Mouse (Mus musculus): Measurements from ENCODE around the gene Srsf3. TPM values are rescaled to one million over a fixed set of nuclear protein-coding genes. Genes with fewer than 3 reads are reported as not detected.

Srsf3 gene
- polyA plus RNA-seq, 1 experiment from 2014 or later = 884 TPM

DNA sequence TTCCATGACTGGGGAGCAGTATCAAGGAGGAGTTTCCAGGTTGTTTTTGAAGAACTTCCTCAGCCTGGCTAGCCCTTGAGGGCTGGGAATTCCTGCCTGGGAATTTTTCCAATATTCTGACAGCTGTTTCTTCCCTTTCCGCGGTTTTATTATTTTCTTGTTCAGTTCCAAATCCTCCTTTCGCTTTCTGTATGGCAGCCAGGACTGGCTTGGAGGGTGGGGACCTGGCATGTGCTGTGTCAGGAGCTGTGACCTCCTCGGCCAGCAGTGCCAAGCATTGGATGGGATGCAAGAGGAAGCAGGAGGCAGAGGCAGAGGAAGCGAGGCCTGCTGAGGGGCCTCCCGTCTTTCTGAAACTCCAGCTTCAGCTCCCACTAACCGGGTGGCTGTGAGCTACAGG lies 21.4 kb downstream of the Srsf3 start:
- peaks cover 26% of the 10 kb centered on the region for H3K4me1 ChIP-seq
- DNase-seq (ENCODE audit: extremely low spot score, low spot score) = no peak
- H3K36me3 ChIP-seq (replicated peaks) = 0 out of 2 replicates have a peak, but pooled peaks cover 8% of the 10 kb centered on the region
- H3K4me3 ChIP-seq = no peak overlapping the region
- no peaks in the 10 kb centered on the region for H3K9me3 ChIP-seq
- WGBS = 84% methylated on average over 7 of the region's 7 CpGs
- no peak overlapping the region for H3K27ac ChIP-seq
- H3K27me3 ChIP-seq (ENCODE audit: poor library complexity, severe bottlenecking) = no peaks in the 10 kb centered on the region

DNA sequence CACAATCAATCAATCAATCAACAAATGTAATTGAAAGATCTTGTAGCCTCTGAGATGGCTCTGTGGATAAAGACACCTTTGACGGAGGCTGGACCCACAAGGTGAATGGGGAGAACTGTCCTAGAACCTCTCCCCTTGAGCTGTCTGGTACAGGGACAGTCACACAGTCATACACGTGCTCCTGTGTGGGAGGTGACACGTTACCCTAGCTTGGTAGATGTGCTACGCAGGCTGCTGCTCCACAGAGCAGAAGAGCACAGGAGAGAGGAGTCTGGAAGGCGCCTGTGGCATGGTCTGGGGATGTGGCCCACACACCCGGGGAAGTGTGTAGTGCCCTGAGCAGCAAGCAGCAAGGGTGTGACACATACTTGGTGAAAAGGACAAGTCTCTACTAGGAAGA lies 22.0 kb downstream of the Srsf3 start:
- Histone ChIP-seq H3K27ac (no peak overlapping the region), H3K4me3 (no peak overlapping the region), H3K36me3 (replicated peaks) (0 out of 2 replicates have a peak, but pooled peaks cover 8% of the 10 kb centered on the region), H3K4me1 (peaks cover 26% of the 10 kb centered on the region), H3K27me3 (ENCODE audit: poor library complexity, severe bottlenecking) (no peaks in the 10 kb centered on the region), H3K9me3 (no peaks in the 10 kb centered on the region)
- 82% methylated on average over 6 of the region's 6 CpGs for WGBS
- DNase-seq (ENCODE audit: extremely low spot score, low spot score) = no peak

DNA sequence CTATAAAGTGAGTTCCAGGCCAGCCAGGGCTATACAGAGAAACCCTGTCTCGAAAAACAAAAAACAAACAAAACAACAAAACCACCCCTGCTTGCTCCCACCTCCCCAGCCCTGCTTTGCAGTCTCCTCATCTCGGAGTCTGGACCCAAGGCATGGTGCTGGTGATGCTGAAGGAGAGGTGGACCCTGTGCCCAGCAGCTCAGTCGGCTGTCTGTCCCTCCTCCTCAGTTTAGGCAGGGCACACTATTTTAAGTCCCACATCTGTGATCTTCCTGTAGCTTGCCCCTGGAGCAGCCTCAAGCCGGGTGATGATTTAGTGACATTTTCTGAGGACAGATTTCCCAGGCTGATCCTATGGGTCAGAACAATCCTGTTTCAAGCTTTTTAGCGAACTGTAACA lies 23.2 kb downstream of the Srsf3 start:
- peaks cover 23% of the 10 kb centered on the region for H3K4me1 ChIP-seq
- no peaks in the 10 kb centered on the region for H3K9me3 ChIP-seq
- no peak overlapping the region for H3K27ac ChIP-seq
- H3K4me3 ChIP-seq = no peak overlapping the region
- DNase-seq (ENCODE audit: extremely low spot score, low spot score) = no peak
- WGBS = 74% methylated on average over 5 of the region's 5 CpGs
- 0 out of 2 replicates have a peak, but pooled peaks cover 8% of the 10 kb centered on the region for H3K36me3 ChIP-seq (replicated peaks)
- H3K27me3 ChIP-seq (ENCODE audit: poor library complexity, severe bottlenecking) = no peaks in the 10 kb centered on the region

GRCm38 (mm10) chr17:29056207-29056606 lies 23.8 kb downstream of the Srsf3 start:
- WGBS = 45% methylated on average over 7 of the region's 7 CpGs
- Histone ChIP-seq H3K9me3 (no peaks in the 10 kb centered on the region), H3K4me1 (peaks cover 20% of the 10 kb centered on the region), H3K27me3 (ENCODE audit: poor library complexity, severe bottlenecking) (no peaks in the 10 kb centered on the region), H3K27ac (peak overlapping the region; percentile 65; the same call in 1 of the 2 replicates), H3K36me3 (replicated peaks) (0 out of 2 replicates have a peak, but pooled peaks cover 8% of the 10 kb centered on the region), H3K4me3 (no peak overlapping the region)
- DNase-seq (ENCODE audit: extremely low spot score, low spot score) = no peak

DNA sequence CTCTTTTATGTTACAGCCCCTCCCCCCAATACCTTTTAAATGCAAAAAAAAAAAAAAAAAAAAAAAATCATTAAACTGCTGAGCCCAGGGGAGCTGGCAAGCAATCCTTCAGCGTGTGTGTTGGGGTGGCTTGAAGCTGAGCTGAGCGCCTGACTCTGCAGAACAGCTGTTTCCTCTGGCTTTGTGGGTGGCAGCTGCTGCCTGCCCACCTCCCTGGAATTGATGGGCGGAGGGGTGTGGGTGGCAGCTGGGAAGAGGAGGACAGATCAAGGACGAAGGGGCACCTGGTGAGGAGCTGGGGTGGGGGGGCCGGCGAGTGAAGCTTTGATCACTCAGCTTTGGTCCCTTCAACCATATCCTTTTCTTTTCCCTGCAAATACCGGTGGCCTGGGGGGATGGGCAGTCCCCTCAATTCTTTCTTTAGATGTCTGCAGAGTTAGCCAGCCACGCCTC lies 24.3 kb downstream of the Srsf3 start:
- no peak for DNase-seq (ENCODE audit: extremely low spot score, low spot score)
- peak overlapping the region; percentile 18; the same call in 1 of the 2 replicates for H3K4me3 ChIP-seq
- H3K9me3 ChIP-seq = no peaks in the 10 kb centered on the region
- H3K36me3 ChIP-seq (replicated peaks) = 0 out of 2 replicates have a peak, but pooled peaks cover 8% of the 10 kb centered on the region
- H3K27ac ChIP-seq = peak overlapping the region; percentile 53
- H3K4me1 ChIP-seq = peaks cover 23% of the 10 kb centered on the region
- 13% methylated on average over 8 of the region's 8 CpGs for WGBS
- no peaks in the 10 kb centered on the region for H3K27me3 ChIP-seq (ENCODE audit: poor library complexity, severe bottlenecking)

GRCm38 (mm10) chr17:29057361-29057890 lies 25.0 kb downstream of the Srsf3 start:
- peaks cover 27% of the 10 kb centered on the region for H3K4me1 ChIP-seq
- H3K9me3 ChIP-seq = no peaks in the 10 kb centered on the region
- H3K27me3 ChIP-seq (ENCODE audit: poor library complexity, severe bottlenecking) = no peaks in the 10 kb centered on the region
- no peak for DNase-seq (ENCODE audit: extremely low spot score, low spot score)
- 0 out of 2 replicates have a peak overlapping the region, but pooled peaks have one; percentile 53 for H3K27ac ChIP-seq
- 88% methylated on average over 11 of the region's 11 CpGs for WGBS
- no peak overlapping the region for H3K4me3 ChIP-seq
- H3K36me3 ChIP-seq (replicated peaks) = 0 out of 2 replicates have a peak, but pooled peaks cover 8% of the 10 kb centered on the region

DNA sequence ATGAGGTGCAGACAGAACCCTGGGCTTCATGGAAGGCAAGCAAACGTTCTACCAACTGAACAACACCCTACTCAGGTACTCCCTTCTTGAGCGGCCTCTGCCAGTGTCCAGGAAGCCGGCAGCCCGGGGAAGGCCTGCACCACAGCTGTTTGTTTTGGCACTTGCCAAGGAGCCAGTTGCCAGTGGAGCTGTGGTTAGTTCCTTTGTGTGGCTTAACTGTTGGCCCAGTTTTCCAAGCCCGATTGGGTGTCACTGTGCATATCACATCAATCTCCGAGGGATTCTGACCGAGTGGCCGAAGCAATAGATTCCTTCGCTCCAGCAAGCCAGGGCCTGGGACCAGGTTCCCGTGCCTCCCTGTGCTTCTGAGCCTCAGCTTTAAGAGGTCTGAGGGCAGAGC lies 25.5 kb downstream of the Srsf3 start:
- H3K27me3 ChIP-seq (ENCODE audit: poor library complexity, severe bottlenecking) = no peaks in the 10 kb centered on the region
- WGBS = 88% methylated on average over 10 of the region's 10 CpGs
- H3K4me1 ChIP-seq = peaks cover 32% of the 10 kb centered on the region
- H3K9me3 ChIP-seq = no peaks in the 10 kb centered on the region
- 0 out of 2 replicates have a peak, but pooled peaks cover 8% of the 10 kb centered on the region for H3K36me3 ChIP-seq (replicated peaks)
- H3K4me3 ChIP-seq = no peak overlapping the region
- 0 out of 2 replicates have a peak overlapping the region, but pooled peaks have one; percentile 2 for H3K27ac ChIP-seq
- DNase-seq (ENCODE audit: extremely low spot score, low spot score) = no peak

DNA sequence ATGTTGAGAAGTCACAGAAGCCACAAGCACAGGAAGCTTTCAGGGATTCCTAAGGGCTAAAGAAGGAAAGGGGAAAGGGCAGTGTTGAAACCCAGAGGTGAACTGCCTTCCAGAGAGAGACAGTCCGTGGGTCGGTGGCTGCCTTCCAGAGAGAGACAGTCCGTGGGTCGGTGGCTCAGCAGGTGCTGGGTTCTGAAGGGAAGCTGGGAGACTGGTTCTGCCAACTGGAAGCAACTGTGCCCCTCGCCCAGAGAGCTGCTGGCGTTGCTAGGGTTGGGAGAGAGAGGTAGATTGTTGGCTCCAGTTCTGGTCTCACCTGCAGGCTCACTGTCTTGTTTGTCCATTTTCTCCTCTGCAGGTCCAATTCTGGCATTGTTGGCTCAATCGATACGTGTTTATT lies 26.1 kb downstream of the Srsf3 start:
- DNase-seq (ENCODE audit: extremely low spot score, low spot score) = no peak
- 86% methylated on average over 8 of the region's 8 CpGs for WGBS
- Histone ChIP-seq H3K4me1 (peaks cover 38% of the 10 kb centered on the region), H3K36me3 (replicated peaks) (0 out of 2 replicates have a peak, but pooled peaks cover 5% of the 10 kb centered on the region), H3K4me3 (no peak overlapping the region), H3K27me3 (ENCODE audit: poor library complexity, severe bottlenecking) (no peaks in the 10 kb centered on the region), H3K27ac (no peak overlapping the region), H3K9me3 (no peaks in the 10 kb centered on the region)

- Histone ChIP-seq H3K4me1 (peaks cover 39% of the 10 kb centered on the region), H3K4me3 (no peak overlapping the region), H3K27me3 (ENCODE audit: poor library complexity, severe bottlenecking) (no peaks in the 10 kb centered on the region), H3K9me3 (no peaks in the 10 kb centered on the region), H3K27ac (no peak overlapping the region), H3K36me3 (replicated peaks) (no peaks in the 10 kb centered on the region)
- WGBS = 86% methylated on average over 3 of the region's 3 CpGs
- DNase-seq (ENCODE audit: extremely low spot score, low spot score) = no peak
These were observed 27.2 kb downstream of the Srsf3 start for GRCm38 (mm10) chr17:29059581-29059980.

GRCm38 (mm10) chr17:29060946-29061345 lies 28.5 kb downstream of the Srsf3 start:
- Histone ChIP-seq H3K4me3 (no peak overlapping the region), H3K36me3 (replicated peaks) (no peaks in the 10 kb centered on the region), H3K4me1 (peaks cover 37% of the 10 kb centered on the region), H3K27ac (no peak overlapping the region), H3K9me3 (no peaks in the 10 kb centered on the region), H3K27me3 (ENCODE audit: poor library complexity, severe bottlenecking) (no peaks in the 10 kb centered on the region)
- WGBS = 85% methylated on average over 9 of the region's 9 CpGs
- no peak for DNase-seq (ENCODE audit: extremely low spot score, low spot score)

- 63% methylated on average over 13 of the region's 13 CpGs for WGBS
- H3K27me3 ChIP-seq (ENCODE audit: poor library complexity, severe bottlenecking) = no peaks in the 10 kb centered on the region
- H3K27ac ChIP-seq = 0 out of 2 replicates have a peak overlapping the region, but pooled peaks have one; percentile 17
- H3K4me3 ChIP-seq = no peak overlapping the region
- no peak for DNase-seq (ENCODE audit: extremely low spot score, low spot score)
- no peaks in the 10 kb centered on the region for H3K9me3 ChIP-seq
- H3K4me1 ChIP-seq = peaks cover 23% of the 10 kb centered on the region
- H3K36me3 ChIP-seq (replicated peaks) = no peaks in the 10 kb centered on the region
These were observed 29.9 kb downstream of the Srsf3 start for GRCm38 (mm10) chr17:29062119-29063035.

DNA sequence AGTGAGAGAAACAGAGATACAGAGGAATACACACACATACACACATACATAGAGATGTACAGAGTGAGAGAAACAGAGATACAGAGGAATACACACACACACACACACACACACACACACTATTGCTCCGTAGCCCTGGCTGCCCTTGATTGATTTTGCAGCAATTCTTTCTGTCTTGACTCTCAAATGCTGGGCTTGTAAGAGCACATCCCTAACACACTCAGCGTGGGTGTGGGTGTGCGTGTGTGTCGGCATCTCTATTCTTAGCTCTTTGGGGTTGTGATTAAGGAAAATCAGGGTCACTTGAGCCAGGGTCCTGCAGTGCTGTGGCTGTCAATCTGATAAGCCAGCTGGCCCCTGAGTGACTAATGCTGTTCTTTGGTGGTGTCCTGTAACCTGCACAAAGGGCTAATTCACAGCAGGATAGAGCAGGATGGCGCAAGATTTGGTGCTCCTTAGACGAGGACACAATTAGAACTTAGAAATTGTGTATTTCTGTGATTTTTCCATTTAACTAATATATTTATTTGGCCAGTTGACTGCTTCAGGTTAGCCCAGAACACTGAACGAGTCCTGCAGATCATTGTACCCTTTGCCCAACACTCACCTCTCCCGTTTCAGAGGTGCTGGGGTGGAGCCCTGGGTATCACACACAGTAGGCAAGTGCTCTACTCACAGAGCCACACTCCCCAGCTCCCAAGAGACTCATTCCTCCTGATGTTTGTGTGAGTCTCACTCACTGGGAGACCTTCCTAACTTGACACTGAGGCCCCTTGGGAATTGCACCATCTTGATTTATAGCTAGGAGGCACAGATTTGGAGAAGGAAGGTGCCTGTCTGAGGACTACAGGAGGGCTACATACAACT lies 30.9 kb downstream of the Srsf3 start:
- WGBS = 64% methylated on average over 8 of the region's 8 CpGs
- Histone ChIP-seq H3K9me3 (no peaks in the 10 kb centered on the region), H3K4me1 (peaks cover 23% of the 10 kb centered on the region), H3K27ac (0 out of 2 replicates have a peak overlapping the region, but pooled peaks have one; percentile 2), H3K4me3 (no peak overlapping the region), H3K36me3 (replicated peaks) (no peaks in the 10 kb centered on the region), H3K27me3 (ENCODE audit: poor library complexity, severe bottlenecking) (no peaks in the 10 kb centered on the region)
- no peak for DNase-seq (ENCODE audit: extremely low spot score, low spot score)

Data from forebrain, embryonic 10.5 days (tissue).